Mouse (Mus musculus): Measurements from ENCODE around the gene Cul4b. TPM values are rescaled to one million over a fixed set of nuclear protein-coding genes. Genes with fewer than 3 reads are reported as not detected.
"Not testable (repeated sequence)": the region's sequence is repeated elsewhere in the genome, so short reads cannot be mapped to it uniquely, and the experiment has no call there.

The Cul4b gene
- polyA plus RNA-seq, 1 experiment from 2014 or later, result 28.3 TPM

DNA sequence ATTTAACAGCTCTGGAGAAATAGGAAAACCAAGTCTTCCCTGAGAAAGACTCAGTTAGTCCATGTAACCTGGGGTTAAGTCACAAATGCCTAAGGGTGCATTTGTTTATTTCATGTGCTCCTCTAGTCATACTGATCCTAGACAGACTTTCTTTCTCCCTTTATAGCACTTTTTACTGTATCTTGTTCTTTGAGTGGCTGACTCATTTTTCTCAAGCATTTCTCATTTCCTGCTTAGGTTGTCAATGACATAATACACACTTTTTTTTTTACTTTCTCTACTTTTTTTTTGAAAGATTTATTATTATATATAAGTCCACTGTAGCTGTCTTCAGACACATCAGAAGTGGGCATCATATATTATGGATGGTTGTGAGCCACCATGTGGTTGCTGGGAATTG is 22.7 kb downstream of the Cul4b start:
- DNase-seq (ENCODE audit: low spot score), result no peak
- Histone ChIP-seq H3K27ac (no peak overlapping the region), H3K4me1 (replicated peaks) (no peaks in the 10 kb centered on the region), H3K9me3 (no peaks in the 10 kb centered on the region), H3K4me3 (no peak overlapping the region), H3K27me3 (ENCODE audit: insufficient read depth, poor library complexity, severe bottlenecking) (no peaks in the 10 kb centered on the region), H3K36me3 (peaks cover 22% of the 10 kb centered on the region)

DNA sequence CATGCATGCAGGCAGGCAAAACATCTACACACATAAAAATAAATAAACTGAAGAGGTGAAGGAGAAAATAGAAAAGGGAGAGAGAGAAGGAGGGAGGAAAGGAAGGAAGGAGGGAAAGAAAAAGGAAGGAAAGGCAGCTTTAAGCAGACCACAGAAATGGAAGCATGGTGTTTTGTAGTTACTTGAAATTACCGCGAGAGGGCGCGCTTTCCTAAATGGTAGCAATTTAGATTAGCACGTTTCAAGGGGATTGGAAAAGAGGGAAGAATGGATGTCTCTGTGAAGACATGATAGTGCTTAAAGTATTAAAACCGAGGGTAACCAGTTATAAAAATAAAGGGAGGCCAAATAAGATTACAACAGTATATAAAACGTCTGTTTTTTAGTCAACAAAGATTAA is 61.4 kb downstream of the Cul4b start:
- Histone ChIP-seq H3K9me3 (no peaks in the 10 kb centered on the region), H3K36me3 (no peaks in the 10 kb centered on the region), H3K4me3 (no peak overlapping the region), H3K4me1 (replicated peaks) (no peaks in the 10 kb centered on the region), H3K27me3 (ENCODE audit: insufficient read depth, poor library complexity, severe bottlenecking) (no peaks in the 10 kb centered on the region), H3K27ac (no peak overlapping the region)
- WGBS, result 2% methylated on average over 7 of the region's 7 CpGs
- peak; percentile 18 for DNase-seq (ENCODE audit: low spot score)

DNA sequence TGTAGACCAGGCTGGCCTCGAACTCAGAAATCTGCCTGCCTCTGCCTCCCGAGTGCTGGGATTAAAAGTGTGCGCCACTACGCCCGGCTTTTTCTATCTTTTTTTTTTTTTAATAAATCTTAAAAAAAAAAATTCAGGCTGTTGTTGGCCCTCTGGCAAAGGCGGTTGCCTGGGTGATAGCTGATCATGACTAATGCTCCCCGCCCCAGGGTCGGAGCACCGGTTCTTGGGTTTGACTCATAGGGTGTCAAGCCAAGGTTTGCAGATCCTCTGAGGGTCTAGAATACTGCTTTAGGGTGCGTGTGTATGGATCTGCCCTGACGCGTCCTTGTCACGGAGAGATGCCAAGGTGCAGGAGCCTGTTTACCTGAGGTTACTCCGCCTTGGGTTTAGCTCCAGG is 71.2 kb downstream of the Cul4b start:
- DNase-seq (ENCODE audit: low spot score), result no peak
- no peak overlapping the region for H3K4me3 ChIP-seq
- H3K36me3 ChIP-seq, result no peaks in the 10 kb centered on the region
- no peaks in the 10 kb centered on the region for H3K9me3 ChIP-seq
- H3K27ac ChIP-seq, result no peak overlapping the region
- H3K4me1 ChIP-seq (replicated peaks), result no peaks in the 10 kb centered on the region
- no peaks in the 10 kb centered on the region for H3K27me3 ChIP-seq (ENCODE audit: insufficient read depth, poor library complexity, severe bottlenecking)
- 91% methylated on average over 14 of the region's 14 CpGs for WGBS

DNA sequence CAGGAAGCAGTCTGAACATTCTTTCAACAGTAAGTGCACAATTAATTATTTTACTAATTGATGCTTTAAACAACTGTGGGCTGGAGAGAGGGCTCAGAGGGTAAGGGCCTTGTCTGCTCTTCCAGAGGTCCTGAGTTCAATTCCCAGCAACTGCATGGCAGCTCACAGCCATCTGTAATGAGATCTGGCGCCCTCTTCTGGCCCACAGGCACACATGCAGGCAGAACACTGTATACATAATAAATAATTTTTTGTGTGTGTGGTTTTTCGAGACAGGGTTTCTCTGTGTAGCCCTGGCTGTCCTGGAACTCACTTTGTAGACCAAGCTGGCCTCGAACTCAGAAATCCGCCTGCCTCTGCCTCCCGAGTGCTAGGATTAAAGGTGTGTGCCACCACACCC is 73.8 kb downstream of the Cul4b start:
- H3K9me3 ChIP-seq; H3K27me3 ChIP-seq (ENCODE audit: insufficient read depth, poor library complexity, severe bottlenecking); H3K27ac ChIP-seq; DNase-seq (ENCODE audit: low spot score); H3K4me1 ChIP-seq (replicated peaks); H3K4me3 ChIP-seq; H3K36me3 ChIP-seq: not testable (repeated sequence)
- WGBS, result 68% methylated on average over 5 of the region's 5 CpGs

DNA sequence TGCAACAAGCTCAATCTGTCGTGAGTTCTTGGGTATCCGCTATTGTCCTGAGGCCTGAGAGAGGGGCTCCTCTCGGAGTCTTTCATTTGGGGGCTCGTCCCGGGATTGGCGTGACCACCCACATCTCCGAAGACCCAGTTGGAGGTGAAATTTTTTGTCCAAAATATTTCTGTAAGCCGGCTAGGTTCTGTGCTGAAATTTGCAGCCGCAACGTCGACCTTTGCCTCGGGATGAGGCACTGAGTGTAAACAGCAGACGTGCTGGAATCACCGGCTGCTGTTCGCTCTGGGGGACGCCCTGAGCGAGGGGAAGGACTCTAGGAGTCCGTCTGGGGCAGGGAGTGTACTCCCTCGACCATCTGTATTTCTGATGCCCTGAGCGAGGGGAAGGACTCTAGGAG is 90.5 kb downstream of the Cul4b start:
- 34% methylated on average over 20 of the region's 20 CpGs for WGBS

More for the DNA sequence above, 90.5 kb downstream of the Cul4b start:
- not testable (repeated sequence) for H3K4me1 ChIP-seq (replicated peaks); H3K36me3 ChIP-seq; H3K9me3 ChIP-seq; H3K27me3 ChIP-seq (ENCODE audit: insufficient read depth, poor library complexity, severe bottlenecking); H3K27ac ChIP-seq
- peak; percentile 3 for DNase-seq (ENCODE audit: low spot score)
- H3K4me3 ChIP-seq, result 0 out of 2 replicates have a peak overlapping the region, but pooled peaks have one; percentile 16

Other genes with a start within 250 kb of the Cul4b start
- gene Lamp2, start 119.7 kb downstream of the Cul4b start, polyA plus RNA-seq (2016; fragmentation: Nextera tagmentation; extraction: Ambion mirVana), result 67.9 and 71.2 TPM in 2 replicates
- 88.5 and 106 TPM in 2 replicates for gene Mcts1, start 24.4 kb upstream of the Cul4b start, polyA plus RNA-seq (2016; fragmentation: Nextera tagmentation; extraction: Ambion mirVana)
- gene C1galt1c1, start 58.9 kb upstream of the Cul4b start, polyA plus RNA-seq (2016; fragmentation: Nextera tagmentation; extraction: Ambion mirVana), result 20.2 and 22.2 TPM in 2 replicates
- not detected in 2 replicates for gene 6030498E09Rik, start 196.5 kb upstream of the Cul4b start, polyA plus RNA-seq (2016; fragmentation: Nextera tagmentation; extraction: Ambion mirVana)

Measured in hindbrain, embryonic 10.5 days (tissue).